Mouse (Mus musculus) hematopoietic stem cell, adult 5-6 weeks (primary cell): Measurements from ENCODE around the gene Pet100. TPM values are rescaled to one million over a fixed set of nuclear protein-coding genes. Genes with fewer than 3 reads are reported as not detected.
"Not testable (repeated sequence)": the region's sequence is repeated elsewhere in the genome, so short reads cannot be mapped to it uniquely, and the experiment has no call there.

Experiments used
- ATAC-seq, 2 experiments: fragments of 125-278 bp in 1 of 2; replicated peaks in 1 of 2; 2 replicates each; pipeline ENCODE4 v1.8.0; 2016 to 2017; ENCODE audit warnings: inconsistent platforms in 2 of 2, mild to moderate bottlenecking in 2 of 2, moderate number of reproducible peaks in 2 of 2, low read depth in 1 of 2, moderate TSS enrichment in 1 of 2; ENCODE audit not compliant: low FRiP score in 2 of 2, poor library complexity in 2 of 2, severe bottlenecking in 2 of 2, insufficient read depth in 1 of 2, low TSS enrichment in 1 of 2
- total RNA-seq: library from RNA; stranded (forward); fragments of 172-1452, 232-1000 nt; gene quantifications from 2 replicates; pipeline ENCODE4 v1.2.3, GENCODE M21; 2017

Gene Pet100
- 209 and 215 TPM in 2 replicates for total RNA-seq

- peak; percentile 97 for ATAC-seq
Observed at GRCm38 (mm10) chr8:3621199-3621970, at the start of gene Pet100, which contains the start of gene Xab2. TSS of gene Pet100 (plus strand) at chr8:3621548. TSS of gene Xab2 (minus strand) at chr8:3621316.

- no peak for ATAC-seq
Observed at GRCm38 (mm10) chr8:3574546-3574945, 46.8 kb upstream of the Pet100 start.

GRCm38 (mm10) chr8:3576211-3576960 lies 45.0 kb upstream of the Pet100 start:
- ATAC-seq, result no peak

GRCm38 (mm10) chr8:3579390-3580364 lies 41.7 kb upstream of the Pet100 start:
- ATAC-seq, result no peak

- ATAC-seq, result not testable (repeated sequence)
Observed at GRCm38 (mm10) chr8:3581961-3582360, 39.4 kb upstream of the Pet100 start.

GRCm38 (mm10) chr8:3586452-3586851 lies 34.9 kb upstream of the Pet100 start:
- no peak for ATAC-seq

GRCm38 (mm10) chr8:3586993-3587390 lies 34.4 kb upstream of the Pet100 start, which contains the start of gene Camsap3:
TSS of gene Camsap3 (plus strand) at chr8:3587293.
- no peak for ATAC-seq

GRCm38 (mm10) chr8:3587391-3588257 lies 33.7 kb upstream of the Pet100 start:
- peak; percentile 40 to 65 for ATAC-seq

- ATAC-seq, result peak; percentile 38 to 63; a peak in 3 of 4 replicates
Observed at GRCm38 (mm10) chr8:3588258-3588633, 33.1 kb upstream of the Pet100 start.

GRCm38 (mm10) chr8:3593470-3593869 lies 27.9 kb upstream of the Pet100 start:
- ATAC-seq, result peak; percentile 47 to 57; a peak in 2 of 4 replicates

GRCm38 (mm10) chr8:3594466-3594865 lies 26.9 kb upstream of the Pet100 start:
- ATAC-seq, result no peak

GRCm38 (mm10) chr8:3598054-3598453 lies 23.3 kb upstream of the Pet100 start:
- ATAC-seq, result no peak

GRCm38 (mm10) chr8:3599219-3599618 lies 22.1 kb upstream of the Pet100 start:
- no peak for ATAC-seq

GRCm38 (mm10) chr8:3600401-3600800 lies 20.9 kb upstream of the Pet100 start:
- ATAC-seq, result no peak

GRCm38 (mm10) chr8:3603439-3603838 lies 17.9 kb upstream of the Pet100 start:
- ATAC-seq, result no peak

- ATAC-seq, result peak; percentile 24 to 44
Observed at GRCm38 (mm10) chr8:3606593-3606992, 14.8 kb upstream of the Pet100 start.
